Mouse (Mus musculus) neutrophil, adult 59 days (primary cell): ENCODE results near the gene Arhgap22. TPM values are rescaled to one million over a fixed set of nuclear protein-coding genes. Genes with fewer than 3 reads are reported as not detected.

ENCODE experiments used
- total RNA-seq, 2 experiments: library from RNA; stranded (reverse); gene quantifications; 1 replicate in 1 of 2; 2 replicates in 1 of 2; pipeline ENCODE4 v1.2.4; 2023

Arhgap22 gene
- 1 to 10 TPM in 1 of 2 experiments, under 1 TPM in 1; 0.60 to 1.1 TPM for total RNA-seq

DNA sequence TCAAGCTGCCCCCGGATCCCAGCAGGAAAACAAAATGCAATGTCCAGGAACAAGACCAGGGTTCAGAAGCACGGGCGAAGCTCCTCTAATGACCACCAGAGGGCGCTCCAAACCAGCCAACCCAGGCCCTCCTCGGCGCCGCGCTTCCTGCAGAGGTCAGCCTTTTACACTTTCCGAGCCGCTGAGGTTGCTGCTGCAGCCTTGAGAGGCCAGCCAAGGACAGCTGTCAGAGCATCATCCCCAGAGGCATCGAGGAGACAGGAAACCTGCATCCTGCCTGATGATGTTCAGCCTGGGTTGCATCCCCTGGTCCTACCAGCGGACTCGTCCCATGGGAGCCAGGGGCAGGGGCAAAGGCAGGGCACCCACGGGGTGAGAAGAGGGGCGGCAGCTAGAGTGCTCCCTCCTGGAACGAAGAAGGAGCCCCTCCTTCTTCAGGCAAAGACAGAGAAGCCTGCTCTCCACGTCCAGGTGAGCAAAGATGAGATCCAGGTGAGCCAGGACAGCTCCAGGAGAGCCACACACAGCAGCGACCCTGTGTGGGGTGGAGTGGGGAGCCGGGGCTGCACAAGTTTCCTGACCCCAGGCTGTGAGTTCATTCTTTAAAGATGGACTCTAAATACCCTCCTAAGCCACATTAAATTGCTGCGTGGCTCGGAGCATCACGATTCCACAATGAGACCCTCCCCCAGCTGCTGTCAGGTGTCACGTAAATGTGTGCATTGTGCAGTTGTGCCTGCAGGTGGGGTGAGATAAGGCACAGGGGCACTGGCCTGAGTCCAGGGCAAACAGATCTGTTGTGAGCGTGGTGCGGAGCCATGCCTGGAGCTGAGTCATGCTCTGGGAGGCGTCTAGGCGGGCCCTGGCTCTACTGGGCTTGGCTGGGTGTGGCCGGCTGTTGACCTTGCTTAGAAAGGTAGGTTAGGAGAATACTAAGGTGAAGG, at the start of gene Arhgap22:
Arhgap22 (plus strand) TSS at position 204 of the 944 bp plus-strand sequence.

DNA sequence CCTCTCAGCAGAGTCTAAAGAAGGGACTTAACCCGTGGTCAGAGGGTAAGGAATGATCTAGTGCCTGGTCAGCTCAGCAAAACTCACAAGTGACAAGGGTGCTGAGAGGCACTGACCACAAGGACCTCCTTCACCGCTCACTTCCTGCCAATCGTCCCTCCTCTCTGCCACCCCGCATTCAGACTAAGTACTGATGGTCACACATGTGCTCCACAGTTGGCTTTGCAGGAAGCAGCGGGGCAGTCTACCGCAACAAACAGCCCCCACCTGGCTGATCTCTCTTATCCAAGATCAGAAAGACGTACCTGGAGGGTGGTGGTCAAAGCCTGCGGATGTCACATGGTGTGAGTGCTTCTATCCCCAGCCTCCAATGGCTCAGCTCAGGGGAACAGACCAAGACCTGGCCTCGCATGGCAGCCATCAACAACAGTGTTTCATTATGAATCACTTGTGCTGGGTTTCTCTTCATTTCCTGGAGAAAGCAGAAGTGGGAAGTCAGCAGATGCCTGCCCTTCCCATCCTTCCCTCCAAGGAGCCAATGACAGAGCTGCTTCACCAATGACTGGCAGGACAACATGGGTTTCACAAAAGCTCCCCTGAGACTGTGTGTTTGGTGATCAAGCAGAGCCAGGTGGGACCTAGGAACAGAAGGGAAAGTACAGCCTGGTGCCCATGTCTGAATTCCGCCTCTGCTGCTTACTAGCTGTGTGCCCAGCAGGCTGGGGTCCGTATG, 28.6 kb upstream of the Arhgap22 start, which contains the start of gene Wdfy4:
Wdfy4 (minus strand) TSS at position 441 of the 733 bp plus-strand sequence.

Other genes starting within 250 kb of the Arhgap22 start
- not detected for gene Lrrc18, start 222.6 kb upstream of the Arhgap22 start, total RNA-seq
- gene Wdfy4, start 28.5 kb upstream of the Arhgap22 start, total RNA-seq: 100 to 1,000 TPM; 148 to 149 TPM
- gene Mapk8, start 233.1 kb downstream of the Arhgap22 start, total RNA-seq: 10 to 100 TPM; 13.6 to 14.8 TPM